Mouse (Mus musculus): ENCODE results near the gene Gm525.
"Not testable (repeated sequence)": the region's sequence is repeated elsewhere in the genome, so short reads cannot be mapped to it uniquely, and the experiment has no call there.

The Gm525 gene

GRCm38 (mm10) chr11:89065297-89065696 is 8.3 kb upstream of the Gm525 start:
- DNase-seq: no peak

GRCm38 (mm10) chr11:89066126-89066525 is 7.5 kb upstream of the Gm525 start:
- DNase-seq: no peak

- DNase-seq: no peak
These were observed 6.9 kb upstream of the Gm525 start, which contains the start of gene Dgke for GRCm38 (mm10) chr11:89066750-89067149. Dgke (minus strand) TSS chr11:89066850.

GRCm38 (mm10) chr11:89067301-89067822 is 6.3 kb upstream of the Gm525 start:
- no peak for DNase-seq

GRCm38 (mm10) chr11:89067871-89068490 is 5.7 kb upstream of the Gm525 start:
- no peak for DNase-seq

- DNase-seq: no peak
These were observed 5.0 kb upstream of the Gm525 start for GRCm38 (mm10) chr11:89068649-89069048.

- no peak for DNase-seq
These were observed 4.3 kb upstream of the Gm525 start for GRCm38 (mm10) chr11:89069303-89069702.

- DNase-seq: no peak
These were observed 2.1 kb upstream of the Gm525 start for GRCm38 (mm10) chr11:89071522-89071921.

GRCm38 (mm10) chr11:89074783-89075413 is 1.3 kb downstream of the Gm525 start:
- DNase-seq: no peak

- DNase-seq: no peak
These were observed 2.8 kb downstream of the Gm525 start for GRCm38 (mm10) chr11:89076370-89076821.

GRCm38 (mm10) chr11:89077601-89078000 is 4.0 kb downstream of the Gm525 start:
- no peak for DNase-seq

- no peak for DNase-seq
These were observed 4.7 kb downstream of the Gm525 start for GRCm38 (mm10) chr11:89078305-89078704.

- DNase-seq: no peak
These were observed 5.5 kb downstream of the Gm525 start for GRCm38 (mm10) chr11:89078996-89079680.

GRCm38 (mm10) chr11:89081906-89082305 is 8.3 kb downstream of the Gm525 start:
- not testable (repeated sequence) for DNase-seq

- not testable (repeated sequence) for DNase-seq
These were observed 9.1 kb downstream of the Gm525 start for GRCm38 (mm10) chr11:89082691-89083090.

- DNase-seq: peak; percentile 19
These were observed 11.0 kb downstream of the Gm525 start for GRCm38 (mm10) chr11:89084601-89085000.

GRCm38 (mm10) chr11:89086208-89086809 is 12.7 kb downstream of the Gm525 start:
- no peak for DNase-seq

GRCm38 (mm10) chr11:89088754-89089153 is 15.1 kb downstream of the Gm525 start:
- no peak for DNase-seq

- not testable (repeated sequence) for DNase-seq
These were observed 16.7 kb downstream of the Gm525 start for GRCm38 (mm10) chr11:89090359-89090758.

GRCm38 (mm10) chr11:89092714-89093113 is 19.1 kb downstream of the Gm525 start:
- peak; percentile 59 for DNase-seq

- DNase-seq: no peak
These were observed 21.7 kb downstream of the Gm525 start for GRCm38 (mm10) chr11:89095306-89095705.

- DNase-seq: not testable (repeated sequence)
These were observed 23.7 kb downstream of the Gm525 start for GRCm38 (mm10) chr11:89097292-89097691.

Data from layer of hippocampus, adult 9-11 months (tissue).